Mouse (Mus musculus) lung, postnatal 36 days (tissue): ENCODE measurements around the gene Henmt1.

Source experiments
- DNase-seq: peaks from one replicate; pipeline ENCODE4 v3.0.0; 2022; ENCODE audit warnings: mixed read lengths

Henmt1 gene

DNA sequence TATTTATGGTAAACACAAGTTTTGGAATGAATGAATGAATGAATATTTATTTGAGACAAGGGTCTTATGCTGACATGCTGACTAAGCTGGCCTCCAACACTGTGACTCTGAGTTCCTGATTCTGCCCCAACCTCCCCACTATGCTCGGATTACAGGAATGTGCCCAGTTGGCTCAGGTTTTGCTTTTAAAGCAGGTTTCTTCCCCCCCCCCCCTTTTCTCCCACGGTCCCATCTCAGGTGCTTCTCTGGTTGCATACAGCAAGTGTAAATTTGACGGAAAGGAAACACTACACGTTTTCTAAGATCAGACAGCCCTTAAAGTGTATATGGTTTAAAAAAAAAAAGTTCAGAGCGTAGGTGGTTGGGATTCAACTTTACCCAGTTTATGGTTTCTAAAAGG is at the start of gene Henmt1:
Henmt1 (plus strand) TSS at position 301 of the 400 bp plus-strand sequence.
- no peak for DNase-seq

- DNase-seq, result no peak
Observed at GRCm38 (mm10) chr3:108889908-108890307, 49.8 kb upstream of the Henmt1 start, which contains the start of gene Fndc7. Gene Fndc7, minus strand, starts transcription at chr3:108890008.

DNA sequence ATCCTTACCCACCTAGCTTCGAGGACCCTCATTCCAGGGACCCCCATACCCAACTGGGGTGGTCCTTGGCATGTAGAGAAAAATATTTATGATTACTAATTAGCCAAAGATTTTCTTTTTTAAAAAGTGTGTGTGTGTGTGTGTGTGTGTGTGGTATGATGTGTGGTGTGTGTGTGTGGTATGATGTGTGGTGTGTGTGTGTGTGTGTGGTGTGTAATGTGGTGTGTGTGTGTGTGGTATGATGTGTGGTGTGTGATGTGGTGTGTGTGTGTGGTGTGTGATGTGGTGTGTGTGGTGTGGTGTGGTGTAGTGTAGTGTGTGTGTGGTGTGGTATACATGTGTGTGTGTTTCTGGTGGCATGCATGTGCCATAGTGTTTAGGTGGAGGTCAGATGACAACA is 47.6 kb upstream of the Henmt1 start:
- DNase-seq, result no peak

- DNase-seq, result no peak
Observed at GRCm38 (mm10) chr3:108892914-108893313, 46.8 kb upstream of the Henmt1 start.

DNA sequence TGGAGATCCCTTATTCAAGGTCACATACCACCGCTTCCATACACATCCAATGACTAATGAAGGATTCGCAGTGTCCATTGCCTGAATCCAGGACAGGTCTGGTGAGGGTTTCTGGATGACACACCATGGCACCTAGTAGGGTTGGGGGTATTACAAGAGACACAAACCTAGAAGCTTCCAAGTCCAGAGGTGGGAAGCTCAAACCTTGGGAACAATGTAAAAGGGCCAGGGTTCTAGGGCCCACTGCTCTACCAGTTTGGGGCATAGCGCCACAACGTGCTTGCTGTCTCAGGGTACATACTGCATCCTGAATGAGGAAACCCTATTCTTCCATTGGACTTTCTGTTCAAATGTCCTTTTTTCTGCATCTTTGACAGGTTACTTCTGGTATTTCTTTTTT is 41.0 kb upstream of the Henmt1 start:
- DNase-seq, result no peak

DNA sequence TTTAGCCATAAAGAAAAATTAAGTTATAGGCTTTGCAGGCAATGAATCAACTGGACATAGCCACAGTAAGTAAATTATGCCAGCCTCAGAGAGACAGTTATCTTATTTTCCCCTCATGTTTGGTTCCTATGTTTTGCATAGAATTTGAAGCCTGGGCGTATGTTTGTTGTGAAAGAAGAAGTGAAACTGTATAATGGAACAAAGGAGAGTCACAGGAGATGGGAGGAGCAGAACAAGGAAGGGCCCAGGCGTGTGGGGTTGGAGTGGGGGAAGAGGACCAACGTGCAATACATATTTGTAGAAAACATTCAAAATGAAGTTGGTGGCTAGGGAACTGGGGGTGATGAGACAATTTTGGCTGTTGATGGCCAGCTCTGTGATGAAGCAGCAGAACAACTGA is 39.5 kb upstream of the Henmt1 start:
- peak; percentile 63 for DNase-seq

- no peak for DNase-seq
Observed at GRCm38 (mm10) chr3:108900681-108901080, 39.0 kb upstream of the Henmt1 start.

GRCm38 (mm10) chr3:108902038-108902437 is 37.6 kb upstream of the Henmt1 start:
- DNase-seq, result peak; percentile 58

- no peak for DNase-seq
Observed at GRCm38 (mm10) chr3:108902934-108903333, 36.7 kb upstream of the Henmt1 start.

GRCm38 (mm10) chr3:108910303-108911080 is 29.2 kb upstream of the Henmt1 start:
- DNase-seq, result no peak

GRCm38 (mm10) chr3:108911081-108911547 is 28.6 kb upstream of the Henmt1 start:
- DNase-seq, result peak; percentile 79

DNA sequence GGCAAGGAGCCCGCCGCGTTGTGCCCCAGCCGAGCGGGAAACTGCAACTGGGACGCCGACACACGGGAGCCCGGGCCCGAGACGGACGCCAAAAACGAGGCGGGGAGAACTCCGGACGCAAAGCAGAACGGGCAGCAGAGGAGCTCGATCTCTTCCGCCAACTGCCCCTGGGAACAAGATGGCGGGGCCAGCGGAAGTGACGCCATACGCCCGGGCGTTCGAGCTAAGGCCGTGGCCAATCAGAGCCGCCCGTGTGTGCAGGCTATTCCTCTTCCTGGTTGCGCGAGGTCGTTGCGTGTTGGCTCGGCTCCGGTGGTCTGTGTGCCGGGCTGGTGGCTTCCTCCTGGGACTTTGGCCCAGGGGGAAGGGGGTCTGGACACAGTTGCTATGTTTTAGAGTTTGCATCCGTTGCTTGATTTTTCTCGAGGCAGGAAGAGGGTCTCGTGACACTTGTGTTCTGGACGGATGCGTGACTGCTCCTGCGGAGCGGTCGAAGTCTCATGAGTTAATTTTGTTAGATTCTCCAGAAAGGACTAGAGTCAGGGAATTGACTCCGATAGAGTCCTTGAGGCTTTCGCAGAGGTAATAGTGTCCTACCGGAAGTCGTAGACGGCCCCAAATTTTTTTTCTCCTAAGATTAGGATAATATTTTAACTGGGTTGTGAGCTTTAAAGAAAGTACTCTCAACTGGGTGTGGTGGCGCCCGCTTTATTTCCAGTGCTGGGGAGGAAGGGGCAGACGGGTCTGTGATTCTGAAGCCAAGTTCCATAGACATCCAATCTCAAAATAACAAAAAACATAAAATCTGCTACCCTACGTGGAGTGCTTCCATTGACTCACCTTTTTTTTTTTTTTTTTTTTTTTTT is 27.9 kb upstream of the Henmt1 start, which contains the start of gene Prpf38b:
Prpf38b (minus strand) TSS at position 180 of the 866 bp plus-strand sequence.
- DNase-seq, result peak; percentile 98

- no peak for DNase-seq
Observed at GRCm38 (mm10) chr3:108915999-108916398, 23.7 kb upstream of the Henmt1 start.

GRCm38 (mm10) chr3:108916857-108917256 is 22.8 kb upstream of the Henmt1 start:
- no peak for DNase-seq

DNA sequence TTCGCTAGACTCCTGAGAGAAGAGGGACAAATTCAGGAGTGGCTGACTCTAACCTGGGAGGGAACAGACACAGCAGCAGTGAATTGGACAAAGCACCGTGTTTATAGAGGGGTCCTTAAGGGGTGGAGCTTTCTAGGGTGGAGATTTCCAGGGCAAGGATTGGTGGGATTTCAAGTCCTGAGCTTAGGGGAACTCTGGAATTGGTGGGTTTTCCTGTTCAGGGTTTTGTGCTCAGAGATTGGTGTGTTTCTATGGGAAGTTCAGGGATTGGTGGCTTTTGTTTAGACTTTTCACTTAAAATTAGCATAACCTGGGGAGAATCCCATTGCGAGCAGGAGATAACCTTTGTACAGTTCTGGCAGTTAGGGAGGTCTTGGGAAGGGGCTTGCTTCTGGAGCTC is 21.7 kb upstream of the Henmt1 start:
- DNase-seq, result no peak

DNA sequence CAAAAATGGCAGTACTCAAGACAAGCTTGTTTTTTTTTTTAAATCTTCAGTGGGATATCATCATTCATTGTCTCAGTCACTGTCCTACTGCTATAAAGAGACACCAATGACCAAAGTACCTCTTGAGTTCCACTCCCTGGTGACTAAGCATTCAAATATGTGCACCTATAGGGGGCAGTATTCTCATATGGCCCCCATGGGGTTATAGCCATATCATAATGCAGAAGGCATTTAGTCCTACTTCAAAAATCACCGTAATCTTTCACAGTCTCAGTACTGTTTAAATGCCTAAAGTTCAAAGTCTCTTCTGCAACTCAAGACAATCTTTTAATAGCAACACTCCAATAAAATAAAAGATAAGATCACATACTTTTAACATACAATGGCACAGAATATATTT is 20.8 kb upstream of the Henmt1 start:
- DNase-seq, result no peak

GRCm38 (mm10) chr3:108920442-108921070 is 19.1 kb upstream of the Henmt1 start:
- no peak for DNase-seq

- DNase-seq, result no peak
Observed at GRCm38 (mm10) chr3:108921822-108922221, 17.9 kb upstream of the Henmt1 start.

GRCm38 (mm10) chr3:108925677-108926076 is 14.0 kb upstream of the Henmt1 start:
- DNase-seq, result no peak

DNA sequence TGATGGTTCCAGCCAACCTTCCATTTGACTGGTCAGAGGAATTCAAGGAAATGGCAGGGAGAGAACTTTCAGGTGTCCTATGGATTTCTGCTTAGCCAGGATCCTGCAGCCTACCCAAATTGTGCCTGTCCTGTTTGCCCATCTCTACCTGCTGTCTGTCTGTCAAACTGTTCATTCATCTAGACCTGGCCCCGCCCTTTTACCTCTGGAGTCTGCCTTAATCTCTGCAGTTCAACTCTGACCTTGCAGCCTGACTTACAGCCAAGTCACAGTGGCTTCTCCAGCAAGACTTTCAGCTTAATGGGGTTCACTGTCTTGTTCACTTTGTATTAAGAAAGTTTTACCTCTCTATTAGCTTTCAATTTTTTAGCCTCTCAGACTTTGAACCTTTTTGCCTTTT is 13.4 kb upstream of the Henmt1 start:
- DNase-seq, result no peak

GRCm38 (mm10) chr3:108933557-108933956 is 6.1 kb upstream of the Henmt1 start:
- no peak for DNase-seq

DNA sequence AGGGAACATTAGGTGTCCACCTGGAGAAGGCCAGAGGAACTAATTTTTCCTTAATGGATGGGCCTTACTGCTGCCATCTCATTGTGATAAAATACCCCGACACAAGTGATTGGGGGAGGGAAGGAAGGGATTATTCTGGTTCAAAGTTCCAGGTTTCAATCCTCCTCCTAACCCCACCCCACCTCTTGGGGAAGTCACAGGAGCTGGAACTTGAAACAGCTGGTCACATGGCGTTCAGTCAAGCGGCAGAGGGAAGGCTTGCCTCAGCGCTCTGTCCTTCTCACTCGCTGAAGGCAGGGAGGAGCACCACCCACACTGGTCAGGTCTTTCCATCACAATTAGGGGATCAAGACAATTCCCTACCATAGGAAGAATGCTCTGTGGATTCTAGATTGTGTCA is 982 bp upstream of the Henmt1 start:
- no peak for DNase-seq

GRCm38 (mm10) chr3:108940001-108940633 is 444 bp downstream of the Henmt1 start, which contains the start of gene Gm9857:
Gene Gm9857, minus strand, starts transcription at chr3:108940445.
- DNase-seq, result no peak
